Mouse (Mus musculus): ENCODE data around the gene Pllp. TPM values are rescaled to one million over a fixed set of nuclear protein-coding genes. Genes with fewer than 3 reads are reported as not detected.

Pllp gene
- polyA plus RNA-seq, 1 experiment: 69.8 TPM

- no peak for DNase-seq (ENCODE audit: low read depth, low spot score)
- WGBS: 12% methylated on average over 9 of the region's 9 CpGs
Observed at GRCm38 (mm10) chr8:94704669-94704984, 8.5 kb upstream of the Pllp start.

GRCm38 (mm10) chr8:94703972-94704668 is 8.0 kb upstream of the Pllp start:
- DNase-seq (ENCODE audit: low read depth, low spot score): peak; percentile 93

GRCm38 (mm10) chr8:94702844-94703813 is 7.1 kb upstream of the Pllp start:
- WGBS: under 1% methylated on average over 35 of the region's 35 CpGs
- DNase-seq (ENCODE audit: low read depth, low spot score): no peak

More at GRCm38 (mm10) chr8:94703972-94704668, 8.0 kb upstream of the Pllp start:
- WGBS: under 1% methylated on average over 35 of the region's 35 CpGs

GRCm38 (mm10) chr8:94702156-94702555 is 6.1 kb upstream of the Pllp start:
- 56% methylated on average over 3 of the region's 3 CpGs for WGBS
- no peak for DNase-seq (ENCODE audit: low read depth, low spot score)

GRCm38 (mm10) chr8:94700421-94700935 is 4.4 kb upstream of the Pllp start:
- no peak for DNase-seq (ENCODE audit: low read depth, low spot score)
- 86% methylated on average over 4 of the region's 4 CpGs for WGBS

GRCm38 (mm10) chr8:94699366-94699765 is 3.3 kb upstream of the Pllp start:
- 82% methylated on average over 16 of the region's 16 CpGs for WGBS
- no peak for DNase-seq (ENCODE audit: low read depth, low spot score)

- WGBS: 93% methylated on average over 6 of the region's 6 CpGs
- DNase-seq (ENCODE audit: low read depth, low spot score): no peak
Observed at GRCm38 (mm10) chr8:94697956-94698355, 1.9 kb upstream of the Pllp start.

- no peak for DNase-seq (ENCODE audit: low read depth, low spot score)
- WGBS: 63% methylated on average over 3 of the region's 3 CpGs
Observed at GRCm38 (mm10) chr8:94696566-94696965, 488 bp upstream of the Pllp start.

GRCm38 (mm10) chr8:94695341-94695993 is 611 bp downstream of the Pllp start:
- WGBS: 5% methylated on average over 31 of the region's 31 CpGs

GRCm38 (mm10) chr8:94694701-94695100 is 1.4 kb downstream of the Pllp start:
- WGBS: 60% methylated on average over 6 of the region's 6 CpGs
- DNase-seq (ENCODE audit: low read depth, low spot score): no peak

More at GRCm38 (mm10) chr8:94695341-94695993, 611 bp downstream of the Pllp start:
- DNase-seq (ENCODE audit: low read depth, low spot score): no peak

GRCm38 (mm10) chr8:94685953-94686352 is 10.1 kb downstream of the Pllp start:
- 27% methylated on average over 9 of the region's 9 CpGs for WGBS
- no peak for DNase-seq (ENCODE audit: low read depth, low spot score)

GRCm38 (mm10) chr8:94684287-94684686 is 11.8 kb downstream of the Pllp start:
- 69% methylated on average over 4 of the region's 4 CpGs for WGBS
- DNase-seq (ENCODE audit: low read depth, low spot score): no peak

- DNase-seq (ENCODE audit: low read depth, low spot score): no peak
- 27% methylated on average over 16 of the region's 16 CpGs for WGBS
Observed at GRCm38 (mm10) chr8:94682732-94683524, 13.2 kb downstream of the Pllp start.

- WGBS: 91% methylated on average over 3 of the region's 3 CpGs
- no peak for DNase-seq (ENCODE audit: low read depth, low spot score)
Observed at GRCm38 (mm10) chr8:94680414-94680813, 15.7 kb downstream of the Pllp start.

- WGBS: 15% methylated on average over 9 of the region's 9 CpGs
- no peak for DNase-seq (ENCODE audit: low read depth, low spot score)
Observed at GRCm38 (mm10) chr8:94678582-94678981, 17.5 kb downstream of the Pllp start.

- 92% methylated on average over 6 of the region's 6 CpGs for WGBS
- no peak for DNase-seq (ENCODE audit: low read depth, low spot score)
Observed at GRCm38 (mm10) chr8:94675923-94676322, 20.2 kb downstream of the Pllp start.

GRCm38 (mm10) chr8:94674384-94674783 is 21.7 kb downstream of the Pllp start:
- WGBS: 67% methylated on average over 5 of the region's 5 CpGs

GRCm38 (mm10) chr8:94666456-94667308 is 29.4 kb downstream of the Pllp start, which contains the start of gene Arl2bp:
TSS of gene Arl2bp (plus strand) at chr8:94666600.
- no peak for DNase-seq (ENCODE audit: low read depth, low spot score)
- WGBS: under 1% methylated on average over 73 of the region's 74 CpGs

More at GRCm38 (mm10) chr8:94674384-94674783, 21.7 kb downstream of the Pllp start:
- no peak for DNase-seq (ENCODE audit: low read depth, low spot score)

Measured in large intestine, adult 2 months (tissue).